Mouse (Mus musculus) liver, adult 2 months (tissue): Measurements from ENCODE around the gene Tmem214. TPM values are rescaled to one million over a fixed set of nuclear protein-coding genes. Genes with fewer than 3 reads are reported as not detected.
A peak's percentile ranks its signal among the peaks of the same experiment; 100 is the strongest.

Source experiments
- DNase-seq: peaks from one replicate; pipeline ENCODE4 v3.0.0-alpha.2; 2011; ENCODE audit warnings: low read depth, low spot score; ENCODE audit errors: extremely low read depth
- H3K27ac ChIP-seq: fragments of 200-500 bp; replicated peaks from 2 replicates; pipeline ENCODE4 v1.5.1; 2012; ENCODE audit warnings: low read depth, mild to moderate bottlenecking, control low read depth, inconsistent platforms, low read length; ENCODE audit not compliant: insufficient read depth
- H3K27me3 ChIP-seq: fragments of 200-500 bp; 2 replicates; pipeline ENCODE4 v1.6.1; 2012; ENCODE audit warnings: mild to moderate bottlenecking, moderate library complexity, low read length, inconsistent platforms; ENCODE audit not compliant: control insufficient read depth, insufficient read depth
- H3K36me3 ChIP-seq: fragments of 200-500 bp; 2 replicates; pipeline ENCODE4 v1.6.1; 2012; ENCODE audit warnings: low read length, inconsistent platforms; ENCODE audit not compliant: control insufficient read depth, insufficient read depth
- H3K4me1 ChIP-seq: fragments of 200-500 bp; 2 replicates; pipeline ENCODE4 v1.6.1; 2011; ENCODE audit warnings: low read length; ENCODE audit not compliant: control insufficient read depth, insufficient read depth
- H3K4me3 ChIP-seq: fragments of 200-500 bp; 2 replicates; pipeline ENCODE4 v1.5.1; 2011; ENCODE audit warnings: low read depth, mild to moderate bottlenecking, control low read depth, low read length, moderate library complexity; ENCODE audit not compliant: insufficient read depth
- H3K79me2 ChIP-seq: fragments of 200-500 bp; 2 replicates; pipeline ENCODE4 v1.6.1; 2012; ENCODE audit warnings: inconsistent platforms, mild to moderate bottlenecking, low read length, moderate library complexity; ENCODE audit not compliant: control insufficient read depth, insufficient read depth
- H3K9ac ChIP-seq: fragments of 200-500 bp; 2 replicates; pipeline ENCODE4 v1.6.1; 2012; ENCODE audit warnings: low read depth, mild to moderate bottlenecking, control low read depth, inconsistent platforms, low read length
- CTCF ChIP-seq: fragments of 200-500 bp; IDR thresholded peaks from 2 replicates; pipeline ENCODE4 v1.5.1; 2011; ENCODE audit warnings: low read depth, low read length, control low read depth
- POLR2A ChIP-seq: fragments of 200-500 bp; IDR thresholded peaks from 2 replicates; pipeline ENCODE4 v1.6.1; 2011; ENCODE audit warnings: low read length, control low read depth; ENCODE audit not compliant: insufficient read depth; ENCODE audit errors: extremely low read depth
- WGBS: fragments of 180-500 bp; shearing (Covaris S2); methylation state at CpG from one replicate; pipeline ENCODE4 v1.1.7; 2018; 5-methylcytosine and 5-hydroxymethylcytosine counted together
- polyA plus RNA-seq: library from polyadenylated mRNA; depleted of rRNA; stranded (reverse); fragments of >200 nt; gene quantifications from 2 replicates; pipeline ENCODE4 v1.2.3, GENCODE M21; 2012
- total RNA-seq: library from RNA; depleted of rRNA; stranded (reverse); fragments of >200 nt; gene quantifications from 2 replicates; pipeline ENCODE4 v1.2.3, GENCODE M21; 2014

The Tmem214 gene
- total and polyA plus RNA-seq, 2 experiments, result 27.9 to 89.2 TPM

- H3K4me1 ChIP-seq, result peaks cover 18% of the 10 kb centered on the region
- H3K27ac ChIP-seq, result peak overlapping the region; percentile 11
- TF ChIP-seq CTCF, result no peak
- TF ChIP-seq POLR2A, result no peak
- DNase-seq, result no peak
- H3K79me2 ChIP-seq, result peaks cover 40% of the 10 kb centered on the region
- H3K27me3 ChIP-seq, result no peaks in the 10 kb centered on the region
- no peak overlapping the region for H3K4me3 ChIP-seq
- 54% methylated on average over 6 of the region's 6 CpGs for WGBS
- H3K9ac ChIP-seq, result no peak overlapping the region
- H3K36me3 ChIP-seq, result no peaks in the 10 kb centered on the region
Observed at GRCm38 (mm10) chr5:30825821-30826220, 42.0 kb upstream of the Tmem214 start.

- H3K27ac ChIP-seq, result peak overlapping the region; percentile 93
- H3K4me1 ChIP-seq, result peaks cover 13% of the 10 kb centered on the region
- DNase-seq, result peak; percentile 97
- peak overlapping the region; percentile 29 for H3K9ac ChIP-seq
- peaks cover 6% of the 10 kb centered on the region; the same call in 1 of the 2 replicates for H3K79me2 ChIP-seq
- 30% methylated on average over 3 of the region's 3 CpGs for WGBS
- no peak overlapping the region for H3K4me3 ChIP-seq
- TF ChIP-seq POLR2A (no peak), CTCF (no peak)
- H3K36me3 ChIP-seq, result no peaks in the 10 kb centered on the region
- H3K27me3 ChIP-seq, result no peaks in the 10 kb centered on the region
Observed at GRCm38 (mm10) chr5:30833416-30833815, 34.4 kb upstream of the Tmem214 start.

- H3K9ac ChIP-seq, result no peak overlapping the region
- DNase-seq, result peak; percentile 84
- H3K4me1 ChIP-seq, result peaks cover 6% of the 10 kb centered on the region; the same call in 1 of the 2 replicates
- TF ChIP-seq POLR2A (no peak), CTCF (no peak)
- H3K27me3 ChIP-seq, result no peaks in the 10 kb centered on the region
- WGBS, result 46% methylated on average over 2 of the region's 2 CpGs
- H3K36me3 ChIP-seq, result no peaks in the 10 kb centered on the region; the same call in 1 of the 2 replicates
- H3K79me2 ChIP-seq, result peaks cover 16% of the 10 kb centered on the region; the same call in 1 of the 2 replicates
- H3K4me3 ChIP-seq, result no peak overlapping the region
- H3K27ac ChIP-seq, result 0 out of 2 replicates have a peak overlapping the region, but pooled peaks have one; percentile 5
Observed at GRCm38 (mm10) chr5:30839731-30840130, 28.1 kb upstream of the Tmem214 start.

- no peak for DNase-seq
- Histone ChIP-seq H3K9ac (no peak overlapping the region), H3K27me3 (no peaks in the 10 kb centered on the region), H3K27ac (no peak overlapping the region), H3K36me3 (no peaks in the 10 kb centered on the region; the same call in 1 of the 2 replicates), H3K4me3 (no peak overlapping the region), H3K79me2 (peaks cover 15% of the 10 kb centered on the region; the same call in 1 of the 2 replicates), H3K4me1 (peaks cover 6% of the 10 kb centered on the region; the same call in 1 of the 2 replicates)
- no peak for TF ChIP-seq CTCF
- no peak for TF ChIP-seq POLR2A
- 84% methylated on average over 3 of the region's 3 CpGs for WGBS
Observed at GRCm38 (mm10) chr5:30841896-30842295, 25.9 kb upstream of the Tmem214 start.

DNA sequence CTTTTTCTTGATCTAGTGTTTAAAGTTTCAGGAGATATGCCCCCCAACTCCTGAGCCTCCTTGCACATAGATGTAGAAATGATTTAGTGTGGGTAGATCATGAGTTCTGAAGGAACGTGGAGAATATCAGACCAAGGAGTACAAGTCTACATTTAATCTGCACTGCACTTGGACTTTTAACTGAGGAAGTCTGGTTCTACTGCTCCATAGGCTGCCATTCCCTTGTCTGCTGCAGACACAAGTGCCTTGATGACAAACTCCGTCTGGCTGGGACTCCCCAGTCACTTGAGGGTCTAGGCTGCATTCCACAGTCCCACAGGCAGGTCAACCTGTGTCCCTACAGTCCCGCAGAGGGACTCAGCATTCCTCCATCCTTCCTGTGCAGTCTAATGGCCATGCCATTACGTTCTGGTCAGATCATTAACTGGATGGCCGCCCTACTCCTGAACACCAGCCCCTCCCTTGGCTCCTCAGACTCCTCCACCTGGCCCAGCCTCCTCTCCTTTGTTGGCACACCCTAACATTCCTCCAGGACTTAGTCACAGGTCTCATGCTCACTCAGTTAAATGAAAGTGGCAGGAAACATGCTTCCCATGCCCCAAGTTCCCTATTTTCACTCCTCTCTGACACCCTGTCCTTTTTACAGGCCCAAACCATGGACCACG lies 17.8 kb upstream of the Tmem214 start:
- DNase-seq, result no peak
- peaks cover 5% of the 10 kb centered on the region; the same call in 1 of the 2 replicates for H3K79me2 ChIP-seq
- no peaks in the 10 kb centered on the region for H3K4me1 ChIP-seq
- H3K27ac ChIP-seq, result no peak overlapping the region; the same call in 1 of the 2 replicates
- WGBS, result 66% methylated on average over 6 of the region's 6 CpGs
- no peak overlapping the region for H3K9ac ChIP-seq
- no peaks in the 10 kb centered on the region for H3K36me3 ChIP-seq
- no peaks in the 10 kb centered on the region for H3K27me3 ChIP-seq
- no peak overlapping the region for H3K4me3 ChIP-seq
- TF ChIP-seq POLR2A (no peak), CTCF (no peak)

DNA sequence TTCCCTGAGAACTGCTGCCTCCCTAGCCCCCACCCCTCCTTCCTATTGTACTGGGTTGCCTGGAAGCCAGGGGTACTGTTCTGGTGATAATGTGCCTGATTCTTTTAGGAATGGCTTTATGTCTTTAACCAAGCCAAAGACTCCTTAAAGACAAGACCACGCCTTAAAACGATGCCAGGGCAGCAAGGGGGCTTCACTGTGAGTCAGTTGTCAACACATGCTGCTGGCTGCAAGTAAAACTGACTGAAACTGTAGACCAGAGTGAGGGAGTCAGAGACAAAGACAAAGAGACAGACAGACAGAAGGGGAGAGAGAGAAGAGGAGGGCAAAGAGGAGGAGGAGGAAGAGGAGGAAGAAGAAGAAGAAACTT lies 17.3 kb upstream of the Tmem214 start:
- Histone ChIP-seq H3K36me3 (no peaks in the 10 kb centered on the region), H3K79me2 (peaks cover 2% of the 10 kb centered on the region; the same call in 1 of the 2 replicates), H3K4me1 (peaks cover 3% of the 10 kb centered on the region), H3K27me3 (no peaks in the 10 kb centered on the region), H3K4me3 (no peak overlapping the region), H3K9ac (no peak overlapping the region), H3K27ac (no peak overlapping the region)
- DNase-seq, result no peak
- WGBS, result 81% methylated on average over 2 of the region's 2 CpGs
- no peak for TF ChIP-seq POLR2A
- no peak for TF ChIP-seq CTCF
